Mouse (Mus musculus) kidney, embryonic 14.5 days (tissue): ENCODE measurements around the gene Lmntd1. TPM values are rescaled to one million over a fixed set of nuclear protein-coding genes. Genes with fewer than 3 reads are reported as not detected.

Experiments
- ATAC-seq: fragments of 200-750 bp; cut with Nextera tagmentation; 2 replicates; pipeline ENCODE4 v1.8.0; 2017; ENCODE audit warnings: moderate number of reproducible peaks, mild to moderate bottlenecking, moderate TSS enrichment, moderate library complexity; ENCODE audit not compliant: low FRiP score, low TSS enrichment
- H3K27ac ChIP-seq: fragments of 300-500 bp; sonication (generic); 2 replicates; pipeline ENCODE4 v1.5.1; 2014; ENCODE audit warnings: low read depth, mild to moderate bottlenecking, low read length, moderate library complexity, mixed read lengths
- H3K27me3 ChIP-seq: fragments of 300-500 bp; sonication (generic); 2 replicates; pipeline ENCODE4 v1.6.1; 2014; ENCODE audit warnings: mild to moderate bottlenecking, low read length; ENCODE audit not compliant: control insufficient read depth, insufficient read depth
- H3K36me3 ChIP-seq: fragments of 300-500 bp; sonication (generic); 2 replicates; pipeline ENCODE4 v1.6.1; 2014; ENCODE audit warnings: low read length, mixed read lengths; ENCODE audit not compliant: control insufficient read depth, insufficient read depth
- H3K4me1 ChIP-seq: fragments of 300-500 bp; sonication (generic); 2 replicates; pipeline ENCODE4 v1.6.1; 2014; ENCODE audit warnings: low read length, mixed read lengths; ENCODE audit not compliant: control insufficient read depth, insufficient read depth
- H3K4me2 ChIP-seq: fragments of 300-500 bp; sonication (generic); replicated peaks from 2 replicates; pipeline ENCODE4 v1.6.1; 2014; ENCODE audit warnings: low read depth, mild to moderate bottlenecking, low read length
- H3K4me3 ChIP-seq: fragments of 300-500 bp; sonication (generic); 2 replicates; pipeline ENCODE4 v1.5.1; 2014; ENCODE audit warnings: mild to moderate bottlenecking, low read length
- H3K9ac ChIP-seq: fragments of 300-500 bp; sonication (generic); 2 replicates; pipeline ENCODE4 v1.6.1; 2014; ENCODE audit warnings: low read depth, mild to moderate bottlenecking, low read length, moderate library complexity
- H3K9me3 ChIP-seq: fragments of 300-500 bp; sonication (generic); 2 replicates; pipeline ENCODE4 v1.6.1; 2016; ENCODE audit warnings: low read length; ENCODE audit not compliant: control insufficient read depth
- WGBS: fragments of 180-500 bp; shearing (Covaris S2); extraction: QIAGEN DNeasy Blood & Tissue Kit; methylation state at CpG from one replicate; pipeline ENCODE4 v1.1.7; 2014; 5-methylcytosine and 5-hydroxymethylcytosine counted together
- polyA plus RNA-seq: library from polyadenylated mRNA; unstranded; fragments of >200 nt; fragmentation: Nextera tagmentation; extraction: Ambion mirVana; gene quantifications from 2 replicates; pipeline ENCODE4 v1.2.1, GENCODE M21; 2014

Gene Lmntd1
- polyA plus RNA-seq, 1 experiment from 2014 or later = 2.0 TPM

GRCm38 (mm10) chr6:145576762-145577161, 37.4 kb downstream of the Lmntd1 start:
- Histone ChIP-seq H3K4me2 (no peak overlapping the region), H3K27me3 (no peaks in the 10 kb centered on the region), H3K4me3 (no peak overlapping the region), H3K27ac (no peak overlapping the region), H3K4me1 (peaks cover 21% of the 10 kb centered on the region), H3K36me3 (no peaks in the 10 kb centered on the region), H3K9ac (no peak overlapping the region), H3K9me3 (no peaks in the 10 kb centered on the region)
- ATAC-seq = no peak
- WGBS = 91% methylated on average over 4 of the region's 4 CpGs

GRCm38 (mm10) chr6:145573250-145574013, 40.7 kb downstream of the Lmntd1 start:
- peaks cover 10% of the 10 kb centered on the region for H3K4me1 ChIP-seq
- no peak for ATAC-seq
- H3K36me3 ChIP-seq = no peaks in the 10 kb centered on the region
- no peak overlapping the region for H3K9ac ChIP-seq
- H3K4me3 ChIP-seq = no peak overlapping the region
- H3K4me2 ChIP-seq = no peak overlapping the region
- no peaks in the 10 kb centered on the region for H3K27me3 ChIP-seq
- 88% methylated on average over 6 of the region's 6 CpGs for WGBS
- H3K27ac ChIP-seq = no peak overlapping the region
- no peaks in the 10 kb centered on the region for H3K9me3 ChIP-seq

GRCm38 (mm10) chr6:145568701-145569100, 45.4 kb downstream of the Lmntd1 start:
- Histone ChIP-seq H3K4me2 (no peak overlapping the region), H3K4me1 (no peaks in the 10 kb centered on the region), H3K27me3 (no peaks in the 10 kb centered on the region), H3K9ac (no peak overlapping the region), H3K27ac (no peak overlapping the region), H3K4me3 (no peak overlapping the region), H3K36me3 (no peaks in the 10 kb centered on the region), H3K9me3 (no peaks in the 10 kb centered on the region)
- 92% methylated on average over 3 of the region's 3 CpGs for whole genome bisulfite sequencing
- no peak for ATAC-seq

GRCm38 (mm10) chr6:145567832-145568231, 46.3 kb downstream of the Lmntd1 start:
- WGBS = 92% methylated on average over 3 of the region's 3 CpGs
- no peak for ATAC-seq
- H3K27ac ChIP-seq = no peak overlapping the region
- H3K4me2 ChIP-seq = no peak overlapping the region
- no peaks in the 10 kb centered on the region for H3K36me3 ChIP-seq
- H3K4me1 ChIP-seq = no peaks in the 10 kb centered on the region
- no peaks in the 10 kb centered on the region for H3K9me3 ChIP-seq
- H3K27me3 ChIP-seq = no peaks in the 10 kb centered on the region
- H3K9ac ChIP-seq = no peak overlapping the region
- no peak overlapping the region for H3K4me3 ChIP-seq

GRCm38 (mm10) chr6:145567296-145567695, 46.8 kb downstream of the Lmntd1 start:
- Histone ChIP-seq H3K27ac (no peak overlapping the region), H3K9me3 (no peaks in the 10 kb centered on the region), H3K4me2 (no peak overlapping the region), H3K9ac (no peak overlapping the region), H3K4me1 (no peaks in the 10 kb centered on the region), H3K36me3 (no peaks in the 10 kb centered on the region), H3K4me3 (no peak overlapping the region), H3K27me3 (no peaks in the 10 kb centered on the region)
- 70% methylated on average over 8 of the region's 8 CpGs for WGBS
- ATAC-seq = no peak

- Histone ChIP-seq H3K36me3 (no peaks in the 10 kb centered on the region), H3K9me3 (no peaks in the 10 kb centered on the region), H3K27ac (no peak overlapping the region), H3K4me1 (no peaks in the 10 kb centered on the region), H3K4me2 (no peak overlapping the region), H3K9ac (no peak overlapping the region), H3K27me3 (no peaks in the 10 kb centered on the region), H3K4me3 (no peak overlapping the region)
- 94% methylated on average over 5 of the region's 5 CpGs for WGBS
- ATAC-seq = no peak
These were observed 48.5 kb downstream of the Lmntd1 start for GRCm38 (mm10) chr6:145565663-145566062.

- Histone ChIP-seq H3K27me3 (no peaks in the 10 kb centered on the region), H3K9ac (no peak overlapping the region), H3K4me3 (no peak overlapping the region), H3K4me2 (no peak overlapping the region), H3K36me3 (no peaks in the 10 kb centered on the region), H3K27ac (no peak overlapping the region), H3K9me3 (no peaks in the 10 kb centered on the region), H3K4me1 (no peaks in the 10 kb centered on the region)
- no peak for ATAC-seq
- 56% methylated on average over 4 of the region's 4 CpGs for WGBS
These were observed 49.4 kb downstream of the Lmntd1 start for GRCm38 (mm10) chr6:145564671-145565070.

- no peaks in the 10 kb centered on the region for H3K4me1 ChIP-seq
- H3K4me2 ChIP-seq = no peak overlapping the region
- H3K36me3 ChIP-seq = no peaks in the 10 kb centered on the region
- H3K9me3 ChIP-seq = no peaks in the 10 kb centered on the region
- H3K27ac ChIP-seq = no peak overlapping the region
- no peak overlapping the region for H3K4me3 ChIP-seq
- 63% methylated on average over 15 of the region's 15 CpGs for WGBS
- H3K9ac ChIP-seq = no peak overlapping the region
- no peaks in the 10 kb centered on the region for H3K27me3 ChIP-seq
- peak; percentile 55; the same call in 1 of the 2 replicates for ATAC-seq
These were observed 56.8 kb downstream of the Lmntd1 start for GRCm38 (mm10) chr6:145557059-145557992.

GRCm38 (mm10) chr6:145553226-145553625, 60.9 kb downstream of the Lmntd1 start:
- H3K27ac ChIP-seq = no peak overlapping the region
- H3K9ac ChIP-seq = no peak overlapping the region
- no peaks in the 10 kb centered on the region for H3K36me3 ChIP-seq
- no peaks in the 10 kb centered on the region for H3K27me3 ChIP-seq
- WGBS = 81% methylated on average over 7 of the region's 7 CpGs
- no peaks in the 10 kb centered on the region for H3K4me1 ChIP-seq
- no peak overlapping the region for H3K4me2 ChIP-seq
- no peak overlapping the region for H3K4me3 ChIP-seq
- no peak for ATAC-seq
- H3K9me3 ChIP-seq = no peaks in the 10 kb centered on the region
